ENCODE assay signal across 22 mouse cellular contexts in genomic region chrX:164820906-164821305, GRCm38 (mm10).
DNase-seq lines count a peak whose midpoint lies in the region; ATAC-seq and TF ChIP-seq lines count a peak whose summit lies in the region.
"Had no signal": no experiment of that assay in that cellular context is flagged by ENCODE, and none has a peak within 500 bp of the region (broad histone marks: within the 10 kb centered on the region; RNA-seq: fewer than 3 reads in every experiment).

No protein-coding gene starts in this region.

- no peak for DNase-seq in neural tube, embryonic 11.5 days (ENCODE audit: low spot score)
- peak; percentile 75 for DNase-seq in brain, embryonic 14.5 days (ENCODE audit: low read depth)
- peak; percentile 52 for DNase-seq in retina, embryonic 14.5 days (ENCODE audit: low spot score)
- no peak for DNase-seq in limb, embryonic 10.5 days (ENCODE audit: low spot score)
- DNase-seq: adrenal gland, adult 2 months; adrenal gland, postnatal 25 days; cerebellum, adult 11 months; cerebellum, adult 8-10 months; cerebellum, postnatal 14 days; embryo, embryonic 11 days; gastrocnemius, postnatal 10 days; heart, adult 18-20 months; heart, postnatal 10 days had no signal

- no peak overlapping the region for H3K4me3 ChIP-seq in forebrain, embryonic 13.5 days
- no peak overlapping the region for H3K4me3 ChIP-seq in forebrain, embryonic 12.5 days (replicated peaks)
- no peak overlapping the region for H3K4me3 ChIP-seq in neural tube, embryonic 11.5 days (ENCODE audit: low read depth, low read length)
- no peak overlapping the region for H3K4me3 ChIP-seq in neural tube, embryonic 15.5 days (replicated peaks)
- no peak overlapping the region for H3K4me3 ChIP-seq in limb, embryonic 10.5 days
- H3K4me3 ChIP-seq in kidney, embryonic 16.5 days (ENCODE audit: low read length): no peak overlapping the region
- H3K4me3 ChIP-seq: embryonic facial prominence, embryonic 12.5 days; heart, embryonic 10.5 days; hindbrain, embryonic 13.5 days; intestine, embryonic 15.5 days had no signal

- TF ChIP-seq POLR2A in brain, embryonic 14.5 days (IDR thresholded peaks at IDR 0.05; ENCODE audit: borderline replicate concordance, extremely low read depth, insufficient read depth, insufficient read length, poor library complexity, severe bottlenecking): no peak

- no peaks in the 10 kb centered on the region for H3K27me3 ChIP-seq in forebrain, embryonic 13.5 days
- H3K27me3 ChIP-seq in forebrain, embryonic 12.5 days: peaks cover 8% of the 10 kb centered on the region
- H3K27me3 ChIP-seq in neural tube, embryonic 11.5 days (ENCODE audit: control insufficient read depth, insufficient read depth, low read length): no peaks in the 10 kb centered on the region
- H3K27me3 ChIP-seq in neural tube, embryonic 15.5 days (replicated peaks): no peaks in the 10 kb centered on the region
- H3K27me3 ChIP-seq in limb, embryonic 10.5 days (ENCODE audit: low read depth, poor library complexity, severe bottlenecking): peaks cover 67% of the 10 kb centered on the region
- H3K27me3 ChIP-seq in kidney, embryonic 16.5 days (ENCODE audit: insufficient read depth, low read length): peaks cover 3% of the 10 kb centered on the region; the same call in 1 of the 2 replicates
- H3K27me3 ChIP-seq: embryonic facial prominence, embryonic 12.5 days; intestine, embryonic 15.5 days had no signal

- no peak overlapping the region for H3K4me2 ChIP-seq in forebrain, embryonic 13.5 days
- no peak overlapping the region for H3K4me2 ChIP-seq in forebrain, embryonic 12.5 days
- H3K4me2 ChIP-seq in neural tube, embryonic 11.5 days (ENCODE audit: low read depth): no peak overlapping the region
- H3K4me2 ChIP-seq in neural tube, embryonic 15.5 days: no peak overlapping the region
- no peak overlapping the region for H3K4me2 ChIP-seq in kidney, embryonic 16.5 days (replicated peaks; ENCODE audit: low read depth, low read length)
- H3K4me2 ChIP-seq: embryonic facial prominence, embryonic 12.5 days; hindbrain, embryonic 13.5 days; intestine, embryonic 15.5 days had no signal

- no peaks in the 10 kb centered on the region for H3K4me1 ChIP-seq in forebrain, embryonic 13.5 days
- H3K4me1 ChIP-seq in forebrain, embryonic 12.5 days: no peaks in the 10 kb centered on the region
- H3K4me1 ChIP-seq in neural tube, embryonic 11.5 days (ENCODE audit: control insufficient read depth, insufficient read depth, low read length): no peaks in the 10 kb centered on the region
- no peaks in the 10 kb centered on the region for H3K4me1 ChIP-seq in neural tube, embryonic 15.5 days
- no peaks in the 10 kb centered on the region for H3K4me1 ChIP-seq in limb, embryonic 10.5 days
- no peaks in the 10 kb centered on the region for H3K4me1 ChIP-seq in kidney, embryonic 16.5 days (ENCODE audit: insufficient read depth, low read length)
- H3K4me1 ChIP-seq: embryonic facial prominence, embryonic 12.5 days; heart, embryonic 10.5 days; hindbrain, embryonic 13.5 days; intestine, embryonic 15.5 days had no signal

- ATAC-seq in forebrain, embryonic 13.5 days: peak; percentile 65; the same call in 1 of the 2 replicates
- ATAC-seq in forebrain, embryonic 12.5 days (ENCODE audit: low FRiP score): no peak; the same call in 1 of the 2 replicates
- ATAC-seq in neural tube, embryonic 11.5 days (ENCODE audit: insufficient read depth, low FRiP score, low TSS enrichment): peak; percentile 72; the same call in 1 of the 2 replicates
- no peak for ATAC-seq in neural tube, embryonic 15.5 days (ENCODE audit: low FRiP score)
- no peak for ATAC-seq in kidney, embryonic 16.5 days (ENCODE audit: low FRiP score, low TSS enrichment)
- ATAC-seq: hindbrain, postnatal 0 days; intestine, embryonic 15.5 days had no signal

- no peaks in the 10 kb centered on the region for H3K9me3 ChIP-seq in forebrain, embryonic 13.5 days (replicated peaks)
- H3K9me3 ChIP-seq in forebrain, embryonic 12.5 days: no peaks in the 10 kb centered on the region
- no peaks in the 10 kb centered on the region for H3K9me3 ChIP-seq in neural tube, embryonic 11.5 days (ENCODE audit: control insufficient read depth, low read length)
- H3K9me3 ChIP-seq in neural tube, embryonic 15.5 days (replicated peaks): no peaks in the 10 kb centered on the region
- H3K9me3 ChIP-seq in limb, embryonic 10.5 days (replicated peaks): no peaks in the 10 kb centered on the region
- H3K9me3 ChIP-seq in kidney, embryonic 16.5 days (ENCODE audit: low read length): no peaks in the 10 kb centered on the region
- H3K9me3 ChIP-seq: embryonic facial prominence, embryonic 12.5 days; heart, embryonic 10.5 days; hindbrain, embryonic 13.5 days; intestine, embryonic 15.5 days had no signal

- no peak for TF ChIP-seq CTCF in brain, embryonic 14.5 days (IDR thresholded peaks at IDR 0.05; ENCODE audit: borderline replicate concordance, extremely low read depth, insufficient read depth, insufficient read length)

- H3K27ac ChIP-seq in forebrain, embryonic 13.5 days: no peak overlapping the region
- no peak overlapping the region for H3K27ac ChIP-seq in forebrain, embryonic 12.5 days
- H3K27ac ChIP-seq in neural tube, embryonic 11.5 days (ENCODE audit: low read depth, low read length): no peak overlapping the region
- H3K27ac ChIP-seq in neural tube, embryonic 15.5 days (replicated peaks): no peak overlapping the region
- H3K27ac ChIP-seq in limb, embryonic 10.5 days: no peak overlapping the region
- H3K27ac ChIP-seq in kidney, embryonic 16.5 days (ENCODE audit: low read length): no peak overlapping the region
- H3K27ac ChIP-seq: embryonic facial prominence, embryonic 12.5 days; heart, embryonic 10.5 days; hindbrain, embryonic 13.5 days; hindbrain, postnatal 0 days; intestine, embryonic 15.5 days had no signal

- H3K36me3 ChIP-seq in forebrain, embryonic 13.5 days (ENCODE audit: poor library complexity, severe bottlenecking): no peaks in the 10 kb centered on the region
- no peaks in the 10 kb centered on the region for H3K36me3 ChIP-seq in forebrain, embryonic 12.5 days (replicated peaks)
- no peaks in the 10 kb centered on the region for H3K36me3 ChIP-seq in neural tube, embryonic 11.5 days (ENCODE audit: control insufficient read depth, insufficient read depth, low read length)
- no peaks in the 10 kb centered on the region for H3K36me3 ChIP-seq in neural tube, embryonic 15.5 days
- no peaks in the 10 kb centered on the region for H3K36me3 ChIP-seq in limb, embryonic 10.5 days
- no peaks in the 10 kb centered on the region for H3K36me3 ChIP-seq in kidney, embryonic 16.5 days (ENCODE audit: insufficient read depth, low read length)
- H3K36me3 ChIP-seq: embryonic facial prominence, embryonic 12.5 days; heart, embryonic 10.5 days; hindbrain, embryonic 13.5 days; intestine, embryonic 15.5 days had no signal

- no peak overlapping the region for H3K9ac ChIP-seq in forebrain, embryonic 13.5 days
- H3K9ac ChIP-seq in forebrain, embryonic 12.5 days: no peak overlapping the region
- no peak overlapping the region for H3K9ac ChIP-seq in neural tube, embryonic 11.5 days (ENCODE audit: low read length)
- H3K9ac ChIP-seq in neural tube, embryonic 15.5 days (replicated peaks): no peak overlapping the region
- H3K9ac ChIP-seq in kidney, embryonic 16.5 days (replicated peaks; ENCODE audit: low read length): no peak overlapping the region
- H3K9ac ChIP-seq: embryonic facial prominence, embryonic 12.5 days; hindbrain, embryonic 13.5 days; intestine, embryonic 15.5 days had no signal

Comparison
In these comparisons a context has a peak if more than half of its experiments do, and no peak if none do; other contexts are left out.
1. ATAC-seq: peak in forebrain, embryonic 13.5 days (single experiment) and neural tube, embryonic 11.5 days (single experiment); none in forebrain, embryonic 12.5 days (single experiment), neural tube, embryonic 15.5 days (single experiment) and kidney, embryonic 16.5 days (single experiment).
2. DNase-seq: peak in brain, embryonic 14.5 days (single experiment) and retina, embryonic 14.5 days (single experiment); none in neural tube, embryonic 11.5 days (single experiment) and limb, embryonic 10.5 days (single experiment).